Mouse (Mus musculus): ENCODE results near the gene Enc1. TPM values are rescaled to one million over a fixed set of nuclear protein-coding genes. Genes with fewer than 3 reads are reported as not detected.
A peak's percentile ranks its signal among the peaks of the same experiment; 100 is the strongest.
"Not testable (repeated sequence)": the region's sequence is repeated elsewhere in the genome, so short reads cannot be mapped to it uniquely, and the experiment has no call there.

Gene Enc1
- polyA plus RNA-seq, 1 experiment from 2014 or later, result 8.5 TPM

GRCm38 (mm10) chr13:97262676-97263075 lies 21.8 kb downstream of the Enc1 start:
- H3K4me1 ChIP-seq (ENCODE audit: control insufficient read depth, insufficient read depth, low read length), result peaks cover 4% of the 10 kb centered on the region; the same call in 1 of the 2 replicates
- H3K4me2 ChIP-seq (ENCODE audit: low read depth, low read length), result no peak overlapping the region
- H3K9ac ChIP-seq (ENCODE audit: low read length), result no peak overlapping the region
- H3K27ac ChIP-seq (ENCODE audit: low read length), result no peak overlapping the region
- ATAC-seq (ENCODE audit: insufficient read depth, low FRiP score), result no peak
- no peak overlapping the region for H3K4me3 ChIP-seq (replicated peaks; ENCODE audit: low read length)
- no peaks in the 10 kb centered on the region for H3K27me3 ChIP-seq (ENCODE audit: control insufficient read depth, insufficient read depth, low read length)
- no peaks in the 10 kb centered on the region for H3K9me3 ChIP-seq (replicated peaks; ENCODE audit: control insufficient read depth, low read length)
- no peaks in the 10 kb centered on the region for H3K36me3 ChIP-seq (ENCODE audit: control insufficient read depth, insufficient read depth, low read length)
- WGBS, result 82% methylated on average over 10 of the region's 10 CpGs

- not testable (repeated sequence) for H3K4me2 ChIP-seq (ENCODE audit: low read depth, low read length); H3K27ac ChIP-seq (ENCODE audit: low read length); H3K27me3 ChIP-seq (ENCODE audit: control insufficient read depth, insufficient read depth, low read length); H3K4me1 ChIP-seq (ENCODE audit: control insufficient read depth, insufficient read depth, low read length); H3K9ac ChIP-seq (ENCODE audit: low read length); H3K9me3 ChIP-seq (replicated peaks; ENCODE audit: control insufficient read depth, low read length); ATAC-seq (ENCODE audit: insufficient read depth, low FRiP score); H3K4me3 ChIP-seq (replicated peaks; ENCODE audit: low read length); H3K36me3 ChIP-seq (ENCODE audit: control insufficient read depth, insufficient read depth, low read length)
- 92% methylated on average over 6 of the region's 6 CpGs for WGBS
Observed at GRCm38 (mm10) chr13:97265534-97265933, 24.6 kb downstream of the Enc1 start.

- H3K36me3 ChIP-seq (ENCODE audit: control insufficient read depth, insufficient read depth, low read length), result no peaks in the 10 kb centered on the region
- H3K27ac ChIP-seq (ENCODE audit: low read length), result no peak overlapping the region
- no peaks in the 10 kb centered on the region for H3K4me1 ChIP-seq (ENCODE audit: control insufficient read depth, insufficient read depth, low read length)
- no peak overlapping the region for H3K4me3 ChIP-seq (replicated peaks; ENCODE audit: low read length)
- 64% methylated on average over 2 of the region's 2 CpGs for WGBS
- ATAC-seq (ENCODE audit: insufficient read depth, low FRiP score), result no peak
- no peak overlapping the region for H3K4me2 ChIP-seq (ENCODE audit: low read depth, low read length)
- H3K9ac ChIP-seq (ENCODE audit: low read length), result no peak overlapping the region
- no peaks in the 10 kb centered on the region for H3K27me3 ChIP-seq (ENCODE audit: control insufficient read depth, insufficient read depth, low read length)
- peaks cover 7% of the 10 kb centered on the region; the same call in 1 of the 2 replicates for H3K9me3 ChIP-seq (replicated peaks; ENCODE audit: control insufficient read depth, low read length)
Observed at GRCm38 (mm10) chr13:97270723-97271122, 29.8 kb downstream of the Enc1 start.

- no peak overlapping the region for H3K4me2 ChIP-seq (ENCODE audit: low read depth, low read length)
- H3K4me3 ChIP-seq (replicated peaks; ENCODE audit: low read length), result no peak overlapping the region
- H3K27me3 ChIP-seq (ENCODE audit: control insufficient read depth, insufficient read depth, low read length), result no peaks in the 10 kb centered on the region
- no peaks in the 10 kb centered on the region for H3K36me3 ChIP-seq (ENCODE audit: control insufficient read depth, insufficient read depth, low read length)
- H3K9me3 ChIP-seq (replicated peaks; ENCODE audit: control insufficient read depth, low read length), result peaks cover 7% of the 10 kb centered on the region; the same call in 1 of the 2 replicates
- no peak overlapping the region for H3K27ac ChIP-seq (ENCODE audit: low read length)
- WGBS, result 72% methylated on average over 6 of the region's 6 CpGs
- ATAC-seq (ENCODE audit: insufficient read depth, low FRiP score), result no peak
- H3K4me1 ChIP-seq (ENCODE audit: control insufficient read depth, insufficient read depth, low read length), result no peaks in the 10 kb centered on the region
- H3K9ac ChIP-seq (ENCODE audit: low read length), result no peak overlapping the region
Observed at GRCm38 (mm10) chr13:97271641-97272040, 30.7 kb downstream of the Enc1 start.

GRCm38 (mm10) chr13:97274757-97275156 lies 33.9 kb downstream of the Enc1 start:
- Histone ChIP-seq H3K4me3 (replicated peaks; ENCODE audit: low read length) (no peak overlapping the region), H3K9me3 (replicated peaks; ENCODE audit: control insufficient read depth, low read length) (no peaks in the 10 kb centered on the region), H3K36me3 (ENCODE audit: control insufficient read depth, insufficient read depth, low read length) (no peaks in the 10 kb centered on the region), H3K27ac (ENCODE audit: low read length) (no peak overlapping the region), H3K27me3 (ENCODE audit: control insufficient read depth, insufficient read depth, low read length) (no peaks in the 10 kb centered on the region), H3K4me2 (ENCODE audit: low read depth, low read length) (no peak overlapping the region), H3K9ac (ENCODE audit: low read length) (no peak overlapping the region), H3K4me1 (ENCODE audit: control insufficient read depth, insufficient read depth, low read length) (no peaks in the 10 kb centered on the region)
- no peak for ATAC-seq (ENCODE audit: insufficient read depth, low FRiP score)
- 75% methylated on average over 3 of the region's 3 CpGs for WGBS

GRCm38 (mm10) chr13:97275482-97275881 lies 34.6 kb downstream of the Enc1 start:
- 76% methylated on average over 10 of the region's 10 CpGs for WGBS
- no peak for ATAC-seq (ENCODE audit: insufficient read depth, low FRiP score)
- Histone ChIP-seq H3K4me2 (ENCODE audit: low read depth, low read length) (no peak overlapping the region), H3K4me3 (replicated peaks; ENCODE audit: low read length) (no peak overlapping the region), H3K9me3 (replicated peaks; ENCODE audit: control insufficient read depth, low read length) (no peaks in the 10 kb centered on the region), H3K4me1 (ENCODE audit: control insufficient read depth, insufficient read depth, low read length) (no peaks in the 10 kb centered on the region), H3K27me3 (ENCODE audit: control insufficient read depth, insufficient read depth, low read length) (no peaks in the 10 kb centered on the region), H3K27ac (ENCODE audit: low read length) (no peak overlapping the region), H3K36me3 (ENCODE audit: control insufficient read depth, insufficient read depth, low read length) (no peaks in the 10 kb centered on the region), H3K9ac (ENCODE audit: low read length) (no peak overlapping the region)

- peak overlapping the region; percentile 33 for H3K4me3 ChIP-seq (replicated peaks; ENCODE audit: low read length)
- peak overlapping the region; percentile 80 for H3K27ac ChIP-seq (ENCODE audit: low read length)
- H3K4me2 ChIP-seq (ENCODE audit: low read depth, low read length), result peak overlapping the region; percentile 59
- H3K9ac ChIP-seq (ENCODE audit: low read length), result peak overlapping the region; percentile 57
- WGBS, result 16% methylated on average over 26 of the region's 26 CpGs
- no peaks in the 10 kb centered on the region for H3K27me3 ChIP-seq (ENCODE audit: control insufficient read depth, insufficient read depth, low read length)
- peaks cover 18% of the 10 kb centered on the region for H3K4me1 ChIP-seq (ENCODE audit: control insufficient read depth, insufficient read depth, low read length)
- peak; percentile 77; the same call in 1 of the 2 replicates for ATAC-seq (ENCODE audit: insufficient read depth, low FRiP score)
- no peaks in the 10 kb centered on the region for H3K9me3 ChIP-seq (replicated peaks; ENCODE audit: control insufficient read depth, low read length)
- no peaks in the 10 kb centered on the region for H3K36me3 ChIP-seq (ENCODE audit: control insufficient read depth, insufficient read depth, low read length)
Observed at GRCm38 (mm10) chr13:97282051-97282910, 41.4 kb downstream of the Enc1 start.

- WGBS, result 15% methylated on average over 9 of the region's 9 CpGs
- no peak overlapping the region for H3K4me3 ChIP-seq (replicated peaks; ENCODE audit: low read length)
- no peaks in the 10 kb centered on the region for H3K36me3 ChIP-seq (ENCODE audit: control insufficient read depth, insufficient read depth, low read length)
- H3K27ac ChIP-seq (ENCODE audit: low read length), result no peak overlapping the region
- H3K27me3 ChIP-seq (ENCODE audit: control insufficient read depth, insufficient read depth, low read length), result no peaks in the 10 kb centered on the region
- no peak overlapping the region for H3K9ac ChIP-seq (ENCODE audit: low read length)
- H3K4me2 ChIP-seq (ENCODE audit: low read depth, low read length), result no peak overlapping the region
- no peaks in the 10 kb centered on the region for H3K9me3 ChIP-seq (replicated peaks; ENCODE audit: control insufficient read depth, low read length)
- ATAC-seq (ENCODE audit: insufficient read depth, low FRiP score), result no peak
- H3K4me1 ChIP-seq (ENCODE audit: control insufficient read depth, insufficient read depth, low read length), result peaks cover 18% of the 10 kb centered on the region
Observed at GRCm38 (mm10) chr13:97282911-97283281, 42.0 kb downstream of the Enc1 start.

GRCm38 (mm10) chr13:97287046-97287445 lies 46.1 kb downstream of the Enc1 start:
- Histone ChIP-seq H3K9ac (ENCODE audit: low read length) (no peak overlapping the region), H3K36me3 (ENCODE audit: control insufficient read depth, insufficient read depth, low read length) (no peaks in the 10 kb centered on the region), H3K4me3 (replicated peaks; ENCODE audit: low read length) (no peak overlapping the region), H3K9me3 (replicated peaks; ENCODE audit: control insufficient read depth, low read length) (no peaks in the 10 kb centered on the region), H3K27me3 (ENCODE audit: control insufficient read depth, insufficient read depth, low read length) (no peaks in the 10 kb centered on the region), H3K27ac (ENCODE audit: low read length) (no peak overlapping the region), H3K4me1 (ENCODE audit: control insufficient read depth, insufficient read depth, low read length) (peaks cover 20% of the 10 kb centered on the region), H3K4me2 (ENCODE audit: low read depth, low read length) (no peak overlapping the region)
- no peak for ATAC-seq (ENCODE audit: insufficient read depth, low FRiP score)
- 93% methylated on average over 3 of the region's 3 CpGs for WGBS
